Mouse (Mus musculus) spleen, adult 2 months (tissue): Measurements from ENCODE around the gene Ranbp3.

Experiments
- CTCF ChIP-seq: fragments of 200-500 bp; IDR thresholded peaks from 2 replicates; pipeline ENCODE4 v1.5.1; 2011; ENCODE audit warnings: mild to moderate bottlenecking, inconsistent platforms; ENCODE audit not compliant: insufficient read depth, insufficient read length, insufficient replicate concordance; ENCODE audit errors: extremely low read depth
- POLR2A ChIP-seq: fragments of 200-500 bp; IDR thresholded peaks from 2 replicates; pipeline ENCODE4 v1.6.1; 2011; ENCODE audit warnings: low read depth, low read length, inconsistent platforms

DNA sequence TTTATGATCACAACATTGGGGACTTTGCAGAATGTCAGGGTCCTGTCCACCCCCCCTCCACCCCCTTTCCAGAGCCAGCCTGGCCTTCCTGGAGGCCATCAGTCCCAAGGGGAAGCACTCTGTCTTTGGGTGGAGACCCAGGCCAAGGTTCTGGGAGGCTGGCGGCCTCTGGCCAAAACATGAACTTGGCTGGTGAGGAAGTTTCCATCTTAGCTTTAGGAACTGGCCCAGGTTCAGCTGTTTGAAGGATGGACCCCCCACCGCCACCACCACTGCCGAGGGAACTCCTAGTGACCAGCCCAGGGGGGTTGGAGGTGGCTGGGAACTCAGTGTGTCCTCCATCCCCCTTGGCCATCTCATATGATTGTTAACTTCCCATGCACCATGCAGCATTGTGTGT is 88.0 kb downstream of the Ranbp3 start:
- TF ChIP-seq CTCF = no peak
- TF ChIP-seq POLR2A = no peak
